Mouse (Mus musculus): ENCODE measurements around the gene Lig1.
A peak's percentile ranks its signal among the peaks of the same experiment; 100 is the strongest.

Lig1 gene

GRCm38 (mm10) chr7:13277081-13277480 is at the start of gene Lig1:
Gene Lig1 (plus strand): TSS chr7:13277283.
- DNase-seq: no peak

GRCm38 (mm10) chr7:13260746-13261700 is 16.1 kb upstream of the Lig1 start:
- DNase-seq: no peak

- no peak for DNase-seq
Observed at GRCm38 (mm10) chr7:13263851-13264250, 13.2 kb upstream of the Lig1 start.

GRCm38 (mm10) chr7:13264396-13264795 is 12.7 kb upstream of the Lig1 start:
- DNase-seq: no peak

- no peak for DNase-seq
Observed at GRCm38 (mm10) chr7:13268749-13269260, 8.3 kb upstream of the Lig1 start.

GRCm38 (mm10) chr7:13269394-13269793 is 7.7 kb upstream of the Lig1 start:
- DNase-seq: no peak

GRCm38 (mm10) chr7:13271704-13272103 is 5.4 kb upstream of the Lig1 start:
- no peak for DNase-seq

- peak; percentile 50 for DNase-seq
Observed at GRCm38 (mm10) chr7:13277833-13278232, 750 bp downstream of the Lig1 start.

GRCm38 (mm10) chr7:13278308-13278891 is 1.3 kb downstream of the Lig1 start, which contains the start of gene Zswim9:
Gene Zswim9 (minus strand): TSS chr7:13278721.
- DNase-seq: peak; percentile 92

- peak; percentile 9 for DNase-seq
Observed at GRCm38 (mm10) chr7:13278957-13279356, 1.9 kb downstream of the Lig1 start.

- no peak for DNase-seq
Observed at GRCm38 (mm10) chr7:13288621-13289020, 11.5 kb downstream of the Lig1 start.

GRCm38 (mm10) chr7:13290041-13290675 is 13.1 kb downstream of the Lig1 start:
- DNase-seq: no peak

GRCm38 (mm10) chr7:13291370-13291769 is 14.3 kb downstream of the Lig1 start:
- DNase-seq: no peak

- DNase-seq: no peak
Observed at GRCm38 (mm10) chr7:13293878-13294855, 17.1 kb downstream of the Lig1 start.

- DNase-seq: no peak
Observed at GRCm38 (mm10) chr7:13295256-13295655, 18.2 kb downstream of the Lig1 start.

GRCm38 (mm10) chr7:13297636-13298035 is 20.6 kb downstream of the Lig1 start:
- no peak for DNase-seq

- no peak for DNase-seq
Observed at GRCm38 (mm10) chr7:13298821-13299220, 21.7 kb downstream of the Lig1 start.

- DNase-seq: no peak
Observed at GRCm38 (mm10) chr7:13301643-13302042, 24.6 kb downstream of the Lig1 start.

GRCm38 (mm10) chr7:13302780-13303179 is 25.7 kb downstream of the Lig1 start:
- DNase-seq: no peak

GRCm38 (mm10) chr7:13303372-13303771 is 26.3 kb downstream of the Lig1 start:
- DNase-seq: no peak

- DNase-seq: no peak
Observed at GRCm38 (mm10) chr7:13309407-13309806, 32.3 kb downstream of the Lig1 start.

All from liver (tissue).